Mouse (Mus musculus): ENCODE data around the gene Gm14406.
"Not testable (repeated sequence)": the region's sequence is repeated elsewhere in the genome, so short reads cannot be mapped to it uniquely, and the experiment has no call there.

Gene Gm14406

GRCm38 (mm10) chr2:177577998-177578397 is at the start of gene Gm14406:
TSS of gene Gm14406 (minus strand) at chr2:177578210.
- DNase-seq (ENCODE audit: low read depth, low spot score): not testable (repeated sequence)

- DNase-seq (ENCODE audit: low read depth, low spot score): not testable (repeated sequence)
These were observed 2.9 kb downstream of the Gm14406 start for GRCm38 (mm10) chr2:177575141-177575540.

GRCm38 (mm10) chr2:177559365-177559764 is 18.6 kb downstream of the Gm14406 start:
- not testable (repeated sequence) for DNase-seq (ENCODE audit: low read depth, low spot score)

GRCm38 (mm10) chr2:177555261-177555660 is 22.7 kb downstream of the Gm14406 start:
- DNase-seq (ENCODE audit: low read depth, low spot score): not testable (repeated sequence)

- not testable (repeated sequence) for DNase-seq (ENCODE audit: low read depth, low spot score)
These were observed 40.3 kb downstream of the Gm14406 start for GRCm38 (mm10) chr2:177537717-177538116.

GRCm38 (mm10) chr2:177537141-177537540 is 40.9 kb downstream of the Gm14406 start:
- DNase-seq (ENCODE audit: low read depth, low spot score): not testable (repeated sequence)

- DNase-seq (ENCODE audit: low read depth, low spot score): no peak
These were observed 42.1 kb downstream of the Gm14406 start for GRCm38 (mm10) chr2:177535876-177536275.

- not testable (repeated sequence) for DNase-seq (ENCODE audit: low read depth, low spot score)
These were observed 53.8 kb downstream of the Gm14406 start for GRCm38 (mm10) chr2:177524171-177524570.

- not testable (repeated sequence) for DNase-seq (ENCODE audit: low read depth, low spot score)
These were observed 54.3 kb downstream of the Gm14406 start for GRCm38 (mm10) chr2:177523674-177524073.

- DNase-seq (ENCODE audit: low read depth, low spot score): no peak
These were observed 54.9 kb downstream of the Gm14406 start for GRCm38 (mm10) chr2:177523061-177523460.

- no peak for DNase-seq (ENCODE audit: low read depth, low spot score)
These were observed 58.0 kb downstream of the Gm14406 start for GRCm38 (mm10) chr2:177520035-177520434.

Data from embryo, embryonic 11.5 days (tissue).